Mouse (Mus musculus): ENCODE results near the gene Limk2. TPM values are rescaled to one million over a fixed set of nuclear protein-coding genes. Genes with fewer than 3 reads are reported as not detected.
A peak's percentile ranks its signal among the peaks of the same experiment; 100 is the strongest.

Gene Limk2
- total RNA-seq, 2 experiments from 2014 or later = 10.4 to 12.1 TPM

DNA sequence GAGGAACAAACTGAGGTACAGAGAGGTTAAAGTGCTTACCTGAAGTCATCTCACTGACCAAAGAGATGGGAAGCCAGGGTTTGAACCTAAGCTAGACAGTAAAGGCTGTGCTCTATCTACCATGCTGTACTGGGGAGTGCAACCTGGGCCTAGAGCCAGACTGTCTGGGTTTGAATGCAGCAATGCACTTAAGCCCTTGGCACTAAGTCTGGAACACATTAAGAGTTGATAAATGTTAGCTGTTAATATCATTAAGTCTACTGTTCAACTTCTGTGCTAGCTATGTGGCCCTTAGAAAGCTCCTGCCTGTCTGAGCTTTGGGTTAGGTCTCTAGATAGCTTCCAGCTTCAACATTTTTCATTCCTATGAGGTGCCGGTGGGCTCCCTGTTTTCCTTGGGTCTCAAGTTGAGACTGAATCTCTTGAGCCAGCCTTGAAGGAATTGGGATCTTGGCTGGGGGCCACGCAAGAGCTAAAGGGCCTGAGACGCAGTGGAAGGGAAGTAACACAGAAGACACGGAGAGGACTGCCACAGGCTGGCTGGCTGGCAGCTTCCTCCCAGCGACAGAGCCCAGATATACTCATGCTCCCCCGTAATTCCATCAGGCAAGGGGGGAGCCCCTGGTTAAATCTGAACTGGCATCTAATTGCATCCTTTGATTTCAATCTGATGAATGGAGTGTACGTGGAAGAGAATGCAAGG, 35.2 kb downstream of the Limk2 start:
- no peak for DNase-seq (ENCODE audit: low spot score)

DNA sequence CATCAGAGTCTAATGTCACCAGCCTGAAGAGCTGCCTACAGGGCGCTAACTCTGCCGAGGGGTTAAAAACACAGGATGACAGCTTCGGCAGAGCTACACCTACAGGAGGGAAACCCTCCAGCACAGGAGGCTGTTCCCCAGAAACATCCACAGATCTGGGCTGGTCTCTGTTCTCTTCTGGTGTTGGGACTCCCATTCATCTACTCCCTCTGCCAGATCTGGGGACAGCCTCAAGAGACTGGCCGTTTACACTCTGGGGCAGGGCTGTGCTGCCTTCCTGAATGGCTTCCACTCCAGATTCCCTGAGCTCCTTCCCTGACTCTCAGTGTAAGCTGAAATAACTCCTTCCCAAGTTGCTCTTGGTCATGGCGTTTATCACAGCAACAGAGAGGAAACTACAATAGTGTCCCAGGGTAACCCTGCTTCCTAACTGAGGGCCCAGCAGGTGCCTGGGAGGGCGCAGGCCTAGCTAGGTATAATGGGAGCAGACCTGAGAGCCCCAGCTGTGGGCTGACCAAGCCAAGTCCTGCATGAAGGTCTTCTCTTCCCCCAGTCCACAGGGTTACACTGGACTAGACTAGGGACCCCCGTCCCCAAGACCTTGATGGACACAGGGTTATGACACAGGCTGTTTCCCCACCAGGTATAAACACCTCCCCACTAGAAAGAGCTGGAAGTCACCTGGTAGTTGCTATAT, 37.2 kb downstream of the Limk2 start:
- no peak for DNase-seq (ENCODE audit: low spot score)

DNA sequence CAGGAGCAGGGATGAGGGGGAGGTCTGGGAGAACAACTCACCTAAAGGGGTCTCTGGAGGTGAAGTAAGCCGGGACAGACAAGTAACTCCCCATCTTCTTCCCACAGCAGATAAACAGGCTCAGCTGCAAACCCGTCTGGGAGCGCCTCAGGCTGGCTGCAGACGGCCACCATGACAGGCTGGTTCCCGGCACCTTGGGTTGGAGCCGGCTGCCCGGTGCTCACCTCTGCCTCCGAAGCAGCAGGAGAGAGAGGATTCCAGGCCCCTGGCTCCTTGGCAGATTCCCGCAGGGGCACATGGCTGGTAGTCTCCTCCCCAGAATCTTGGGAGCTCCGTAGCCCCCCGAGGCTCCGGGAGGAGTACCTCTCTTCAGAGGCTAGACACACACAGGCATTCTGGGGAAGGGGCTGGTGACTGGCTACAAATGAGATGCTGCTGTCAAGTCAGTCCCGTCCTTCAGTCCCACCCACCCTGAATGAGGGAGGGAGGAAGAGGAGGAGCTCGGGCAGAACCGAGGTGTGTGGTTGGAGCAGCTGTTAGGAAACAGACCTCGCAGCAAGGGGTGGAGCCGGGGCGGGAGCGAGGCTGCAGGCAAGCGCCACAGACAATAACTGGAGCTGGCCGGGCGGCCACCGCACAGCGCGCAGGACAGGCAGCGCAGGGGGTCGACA, 37.9 kb downstream of the Limk2 start:
- peak; percentile 78 for DNase-seq (ENCODE audit: low spot score)

DNA sequence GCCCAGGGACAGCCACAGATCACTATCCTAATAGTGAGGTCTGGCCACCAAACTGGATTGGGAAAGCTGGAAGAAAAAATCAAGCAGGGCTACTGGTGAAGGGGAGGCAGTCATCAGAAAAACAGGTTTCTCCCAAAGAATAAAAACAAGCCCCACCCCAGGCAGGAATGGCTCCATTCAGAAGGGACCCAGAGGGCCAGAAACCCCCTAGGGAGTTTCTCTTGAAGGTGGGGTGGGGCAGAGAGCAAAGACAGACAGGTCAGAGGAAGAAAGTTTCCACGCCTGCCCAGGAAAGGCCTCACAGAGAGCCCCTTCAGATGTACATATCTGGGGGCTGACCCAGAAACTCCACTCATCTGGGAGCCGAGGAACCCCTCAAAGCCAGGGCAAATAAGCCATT, 38.8 kb downstream of the Limk2 start:
- DNase-seq (ENCODE audit: low spot score) = no peak

DNA sequence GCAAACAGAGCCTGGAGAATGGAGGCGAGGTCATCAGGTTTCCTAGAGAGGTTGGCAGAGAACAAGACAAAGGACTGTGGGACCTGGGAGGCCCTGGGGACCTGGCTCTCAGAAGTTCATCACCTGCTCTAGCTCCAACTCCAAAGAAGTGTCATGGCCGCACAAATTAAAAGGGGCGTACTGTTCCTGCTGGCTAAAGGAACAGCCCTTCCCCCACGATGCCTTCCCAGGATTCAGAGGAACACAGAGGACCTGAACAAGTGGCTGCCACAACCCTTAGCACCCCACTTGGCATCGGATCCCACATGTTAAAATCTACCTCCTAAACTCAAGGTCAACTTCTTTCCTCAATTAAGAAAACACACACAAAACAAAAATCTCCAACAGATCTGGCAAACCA, 39.5 kb downstream of the Limk2 start:
- no peak for DNase-seq (ENCODE audit: low spot score)

DNA sequence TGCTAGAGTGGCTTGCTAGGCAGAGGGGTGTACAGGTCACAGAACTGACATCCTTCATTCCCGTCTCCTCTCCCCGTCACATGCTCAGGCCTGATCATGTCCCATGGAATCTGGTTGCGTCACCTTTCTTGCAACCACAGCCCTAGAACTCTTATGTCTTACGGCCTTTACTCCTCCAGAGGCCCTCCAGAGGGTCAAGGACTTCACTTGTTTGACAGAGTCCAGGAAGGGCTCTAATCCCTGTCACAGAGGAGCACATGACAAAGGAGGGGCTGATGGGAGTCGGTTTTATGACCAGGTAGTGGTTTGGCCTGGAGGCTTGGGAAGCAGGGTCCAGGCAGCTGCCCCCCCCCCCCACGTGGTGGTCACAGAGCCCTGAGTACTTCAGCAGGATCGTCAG, 40.0 kb downstream of the Limk2 start:
- DNase-seq (ENCODE audit: low spot score) = no peak

DNA sequence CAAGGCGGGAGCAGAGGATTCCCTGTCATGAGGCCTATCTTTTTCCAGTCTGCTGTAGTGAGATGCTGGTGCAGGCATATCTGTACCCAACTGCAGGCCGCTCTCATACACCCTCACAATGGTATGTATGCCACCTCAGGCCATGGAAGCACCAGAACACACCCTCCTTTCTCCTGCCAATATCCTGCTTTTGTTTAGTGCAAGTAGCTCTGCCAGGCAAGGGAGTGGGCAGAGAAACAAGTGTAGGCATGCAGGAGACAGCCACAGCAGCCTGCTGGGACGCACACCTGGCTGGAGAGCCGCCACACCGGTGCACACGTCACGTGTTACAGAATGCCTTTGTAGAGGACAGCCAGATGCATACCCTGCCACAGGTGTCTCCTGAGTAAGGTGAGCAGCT, 42.6 kb downstream of the Limk2 start:
- no peak for DNase-seq (ENCODE audit: low spot score)

DNA sequence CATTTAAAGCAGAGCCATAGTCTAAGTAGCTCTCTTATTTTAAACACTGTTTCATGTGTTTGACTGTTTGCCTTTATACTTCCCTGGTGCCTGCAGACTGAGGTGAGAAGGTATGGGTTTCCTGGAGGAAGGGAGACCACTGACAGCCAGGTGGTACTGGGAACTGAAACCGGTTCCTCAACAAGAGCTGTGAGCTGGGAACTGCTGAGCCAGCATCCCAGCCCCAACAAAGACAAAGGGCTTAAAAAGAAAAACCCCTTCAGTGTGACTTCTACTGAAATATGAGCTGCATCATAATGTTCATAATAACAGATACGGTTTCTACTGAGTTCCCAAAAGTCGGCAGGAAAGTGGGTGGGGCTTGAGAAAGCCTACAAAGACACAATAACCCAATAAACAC, 46.1 kb downstream of the Limk2 start:
- no peak for DNase-seq (ENCODE audit: low spot score)

DNA sequence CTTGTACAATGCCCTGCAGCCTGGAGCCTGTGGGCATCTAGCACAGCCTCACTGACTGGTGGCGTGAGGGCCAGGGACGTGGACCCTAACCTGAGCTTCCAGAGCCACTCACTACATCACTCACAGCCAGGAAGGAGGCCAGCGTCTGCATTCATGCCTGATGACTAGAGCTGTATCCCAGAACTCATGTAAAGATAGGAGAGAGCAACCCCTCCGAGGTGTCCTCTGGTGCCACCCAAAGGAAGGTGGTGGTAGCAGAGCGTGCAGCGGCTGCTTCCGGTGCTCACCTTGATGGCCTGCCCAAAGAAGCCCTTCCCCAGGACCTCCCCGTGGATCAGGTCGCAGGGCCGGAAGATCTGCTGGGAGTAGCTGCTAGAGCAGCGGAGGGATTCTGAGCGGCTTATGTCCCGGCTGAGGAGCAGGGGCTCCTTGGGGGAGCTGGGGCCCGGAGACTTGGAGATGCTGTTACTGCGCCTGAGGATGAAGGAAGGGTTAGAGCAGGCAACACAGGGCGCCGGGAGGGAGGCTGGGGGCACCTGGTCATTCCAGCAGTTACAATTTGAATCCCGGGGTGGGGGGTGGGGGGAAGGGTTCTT, 55.9 kb downstream of the Limk2 start:
- DNase-seq (ENCODE audit: low spot score) = no peak

DNA sequence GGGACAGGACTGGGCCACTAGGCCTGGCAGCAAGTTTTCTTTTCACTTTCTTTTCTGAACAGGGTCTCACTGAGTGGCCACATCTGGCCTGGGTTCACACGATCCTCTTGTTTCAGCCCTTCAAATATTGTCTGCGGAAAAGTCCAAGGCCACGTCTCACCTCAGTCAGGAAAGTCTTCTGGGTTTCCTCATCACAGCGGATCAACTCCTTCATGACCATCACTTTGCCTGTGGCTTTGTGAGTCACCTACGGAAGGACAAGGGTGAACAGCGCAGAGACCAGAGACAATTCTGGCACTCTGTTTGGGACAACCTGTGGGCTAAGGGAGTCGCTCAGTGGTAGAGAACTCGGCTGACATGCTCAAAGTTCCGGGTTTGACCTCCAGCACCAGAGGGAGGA, 56.9 kb downstream of the Limk2 start:
- DNase-seq (ENCODE audit: low spot score) = no peak

DNA sequence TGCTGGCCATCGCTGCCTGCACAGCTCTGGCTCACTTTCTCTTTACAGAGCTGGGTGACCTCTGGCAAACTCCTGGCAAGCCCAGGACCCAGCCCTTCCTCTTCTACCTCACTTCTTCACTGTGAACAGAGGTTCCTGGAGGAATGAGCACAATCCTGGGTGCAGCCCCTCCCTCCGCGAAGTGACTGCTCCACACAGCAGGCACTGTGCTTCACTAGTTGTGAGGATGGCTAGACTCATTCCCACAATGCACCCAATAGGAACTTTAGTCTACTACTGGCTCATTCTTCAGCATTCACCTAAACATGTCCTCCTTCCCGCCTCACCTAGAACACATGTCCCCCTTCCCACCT, 59.7 kb downstream of the Limk2 start:
- no peak for DNase-seq (ENCODE audit: low spot score)

DNA sequence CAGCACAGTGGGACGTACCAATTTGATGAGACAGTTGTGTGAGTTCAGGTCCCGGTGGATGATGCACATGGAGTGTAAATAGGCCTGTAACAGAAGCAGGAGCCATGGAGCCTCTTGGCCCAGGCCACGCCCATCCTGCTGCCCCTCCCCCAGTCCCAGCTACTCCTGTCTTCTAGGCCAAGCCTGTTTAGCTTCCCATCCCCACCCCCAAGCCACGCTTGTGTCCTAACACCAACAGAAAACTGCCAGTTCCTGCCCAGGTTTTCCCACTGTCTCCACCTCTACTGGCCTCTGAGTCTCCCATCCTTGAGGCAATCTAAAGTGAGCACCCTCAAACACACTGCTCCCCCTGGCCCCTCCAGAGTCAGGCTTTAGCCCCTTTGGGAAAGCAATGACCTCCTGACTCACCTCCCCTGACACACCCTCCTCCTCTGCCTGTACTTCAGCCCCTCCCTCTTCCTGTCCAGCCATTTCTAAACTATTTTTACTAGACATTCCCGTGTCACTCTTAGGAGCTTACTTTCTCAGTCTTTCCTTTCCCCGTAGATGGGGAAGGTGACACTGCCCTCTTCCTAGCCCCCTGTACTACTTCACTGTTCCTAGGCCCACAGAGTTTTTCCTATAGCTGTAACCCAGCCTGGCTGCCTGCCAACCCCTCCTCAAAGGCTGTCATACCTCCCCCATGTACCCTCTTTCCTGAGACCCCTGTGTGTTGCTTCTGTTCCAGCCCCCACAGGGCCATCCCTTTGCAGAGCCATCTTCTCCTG, 60.2 kb downstream of the Limk2 start:
- no peak for DNase-seq (ENCODE audit: low spot score)

DNA sequence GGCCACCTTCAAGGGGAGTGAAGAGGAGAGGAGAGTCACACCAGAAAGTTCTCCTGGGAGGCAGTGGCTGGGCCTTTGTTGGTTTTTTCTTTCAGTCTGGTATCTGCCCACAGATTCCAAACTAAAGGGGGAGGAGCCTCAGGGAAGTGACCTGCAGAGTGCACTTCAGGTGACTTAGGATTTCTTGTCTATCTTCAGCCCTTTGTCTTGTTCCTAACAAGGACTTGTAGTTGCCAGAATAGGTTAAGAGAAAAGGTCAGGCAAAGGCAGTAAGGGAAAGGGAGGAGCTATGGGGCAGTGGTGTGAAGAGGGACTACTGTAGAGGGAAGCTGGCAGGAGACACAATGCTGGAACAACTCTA, 61.2 kb downstream of the Limk2 start:
- DNase-seq (ENCODE audit: low spot score) = no peak

DNA sequence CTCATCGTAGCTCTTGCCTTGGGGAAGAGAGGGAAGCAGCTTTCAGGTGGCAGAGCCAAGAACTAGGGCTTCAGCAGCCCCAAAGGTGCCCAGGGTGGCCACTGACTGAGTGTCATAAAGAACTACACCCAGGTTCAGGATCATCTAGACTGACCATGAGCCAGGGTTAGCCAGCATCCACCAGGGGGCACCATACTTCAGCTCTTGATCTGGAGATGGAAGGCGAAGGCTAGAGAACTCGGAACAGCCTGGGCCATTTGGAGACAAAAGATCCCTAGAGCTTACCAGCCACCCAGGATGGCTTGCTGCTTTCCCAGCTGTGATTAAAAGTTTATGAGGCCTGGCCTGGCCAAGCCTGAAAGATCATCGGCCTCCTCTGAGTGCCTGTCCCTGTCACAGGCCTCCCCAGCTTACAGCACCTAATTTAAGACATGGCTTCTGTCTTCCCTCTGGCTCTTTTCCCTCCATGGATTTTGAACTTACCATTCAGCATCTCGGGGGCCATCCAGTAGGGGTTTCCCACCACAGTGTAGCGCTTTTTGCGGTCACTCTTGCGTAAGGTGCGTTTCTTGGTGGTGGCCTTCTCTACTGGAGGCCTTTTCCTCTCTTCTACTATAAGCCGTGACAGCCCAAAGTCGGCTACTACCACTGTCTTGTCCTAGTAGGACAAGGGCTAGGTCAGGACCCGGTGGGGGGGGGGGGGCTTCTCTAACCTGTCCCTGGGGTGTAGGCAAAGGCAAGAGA, 61.7 kb downstream of the Limk2 start:
- peak; percentile 91 for DNase-seq (ENCODE audit: low spot score)

DNA sequence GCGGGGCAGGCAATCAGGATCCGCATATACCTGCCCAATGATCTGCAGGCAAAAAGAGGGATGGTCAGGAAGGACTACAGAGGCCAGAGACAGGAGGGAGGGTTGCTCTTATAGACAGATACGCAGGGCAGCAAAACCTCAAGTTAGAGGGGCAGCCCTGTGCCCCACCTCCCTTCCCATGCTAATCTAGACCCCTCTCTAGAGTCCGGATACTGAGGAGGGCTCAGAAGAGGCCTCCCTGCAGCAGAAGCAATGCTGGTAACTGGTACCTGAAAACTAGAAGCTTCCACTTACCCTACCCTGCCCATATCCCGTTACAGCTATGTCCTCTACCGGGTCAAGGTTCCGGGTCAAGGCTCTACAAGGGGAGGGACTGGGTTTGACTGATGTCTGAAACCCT, 62.6 kb downstream of the Limk2 start:
- DNase-seq (ENCODE audit: low spot score) = no peak

DNA sequence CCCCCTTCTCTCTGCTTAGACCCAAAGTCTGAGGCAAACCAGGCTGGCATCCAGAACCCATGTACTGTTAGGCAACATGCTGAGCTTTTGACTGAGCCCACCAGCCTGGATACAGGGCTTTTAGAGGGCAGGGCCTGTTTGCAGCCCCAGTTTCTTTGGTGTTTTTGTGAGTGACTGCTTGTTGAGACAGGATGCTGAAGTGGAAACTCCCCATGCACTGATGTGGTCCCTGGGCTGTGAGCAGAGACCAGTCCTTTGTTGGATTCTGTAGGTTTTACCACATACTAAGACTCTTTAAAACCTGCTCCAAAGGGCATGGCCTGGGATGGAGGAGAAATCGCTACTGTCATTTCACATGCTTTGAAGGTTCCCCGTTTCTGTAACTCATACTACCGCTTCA, 64.1 kb downstream of the Limk2 start:
- DNase-seq (ENCODE audit: low spot score) = no peak

DNA sequence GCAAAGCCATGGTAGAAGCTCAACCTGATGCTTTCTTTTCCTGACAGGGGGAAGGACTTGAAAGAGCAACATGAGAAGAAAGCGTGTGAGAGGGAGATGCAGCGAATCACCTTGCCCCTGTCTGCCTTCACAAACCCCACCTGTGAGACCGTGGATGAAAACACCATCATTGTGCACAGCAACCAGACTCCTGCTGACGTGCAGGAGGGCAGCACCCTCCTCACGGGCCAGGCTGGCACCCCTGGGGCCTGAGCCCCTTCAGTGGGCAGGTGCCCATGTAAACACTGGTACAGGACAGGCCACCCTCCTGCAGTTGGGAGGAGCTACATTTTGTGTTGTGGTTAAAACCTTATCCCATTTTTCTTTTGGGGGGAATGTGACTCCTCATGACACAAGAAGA, 67.5 kb downstream of the Limk2 start:
- no peak for DNase-seq (ENCODE audit: low spot score)

DNA sequence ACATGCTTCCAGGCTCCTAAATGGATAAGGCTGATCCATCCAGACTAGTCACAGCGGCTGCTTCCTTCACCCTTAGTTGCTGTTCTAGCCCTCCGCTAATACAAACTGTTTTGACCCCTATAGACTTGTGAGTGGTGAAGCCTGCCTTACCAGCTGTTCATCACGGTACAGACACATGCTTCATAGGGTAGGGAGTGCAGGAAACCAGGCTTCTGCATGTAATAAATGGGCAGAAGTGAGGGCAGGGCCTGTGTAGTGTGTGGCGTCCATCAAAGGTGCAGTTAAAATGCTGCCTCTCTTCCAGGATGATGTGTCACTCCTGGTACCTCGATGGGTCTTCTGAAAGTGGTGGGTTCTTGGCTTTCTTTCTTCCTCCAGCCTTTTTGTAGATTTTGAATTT, 71.0 kb downstream of the Limk2 start:
- DNase-seq (ENCODE audit: low spot score) = no peak

DNA sequence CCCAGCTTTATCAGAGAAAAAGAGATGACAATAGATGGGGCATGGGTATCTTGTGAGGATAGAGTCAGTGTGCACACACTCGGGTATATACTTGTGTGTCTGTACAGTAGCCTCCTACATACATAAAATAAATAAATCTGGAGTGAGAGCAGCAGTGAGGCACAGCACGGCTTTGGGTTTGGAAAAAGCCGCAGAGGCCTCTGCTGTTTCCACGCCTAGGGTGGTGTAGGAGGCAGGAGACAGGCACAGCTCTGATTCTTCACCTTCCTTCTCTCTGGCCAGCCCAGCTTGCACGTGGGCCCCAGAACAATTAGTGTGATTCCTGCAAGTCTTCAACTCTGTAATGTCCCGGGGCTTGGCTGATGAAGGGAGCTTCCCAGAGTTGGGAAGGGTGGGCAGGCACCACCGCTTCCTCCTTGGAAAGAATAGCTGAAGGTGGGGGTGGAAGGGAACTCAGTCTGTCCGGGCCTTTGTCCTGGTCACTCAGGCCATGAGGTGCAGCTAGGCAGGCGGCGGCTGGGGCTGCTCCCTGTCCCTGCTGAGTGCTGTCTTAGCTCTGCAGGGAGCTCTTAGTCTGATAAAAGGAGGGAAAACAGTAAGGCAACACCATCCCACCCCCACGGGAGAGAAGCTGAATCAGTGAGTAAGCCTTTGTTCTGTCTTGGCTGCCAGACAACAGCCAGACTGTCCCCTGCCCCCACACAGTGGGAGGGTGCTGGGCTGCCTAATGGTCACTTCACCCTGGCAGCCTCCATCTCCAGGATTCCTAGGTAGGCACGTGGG, 71.6 kb downstream of the Limk2 start:
- DNase-seq (ENCODE audit: low spot score) = no peak

DNA sequence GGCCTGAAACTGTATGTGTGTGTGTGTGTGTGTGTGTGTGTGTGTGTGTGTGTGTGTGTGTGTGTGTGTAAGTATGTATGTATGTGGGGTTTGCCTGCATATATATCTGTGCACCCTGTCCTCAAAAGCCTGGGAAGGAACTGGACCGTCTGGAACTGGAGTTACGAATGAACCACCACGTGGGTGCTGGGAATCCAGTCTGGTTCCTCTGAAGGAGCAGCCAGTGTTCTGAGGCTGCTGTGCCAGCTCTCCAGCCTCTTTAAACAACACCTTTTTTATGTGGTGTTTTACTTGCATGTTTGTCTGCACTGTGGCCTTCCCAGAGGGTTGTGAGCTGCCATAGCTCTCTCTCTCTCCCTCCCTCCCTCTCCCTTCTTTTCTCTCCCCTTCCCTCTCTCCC, 72.4 kb downstream of the Limk2 start:
- no peak for DNase-seq (ENCODE audit: low spot score)

Measured in gastrocnemius, adult 18-20 months (tissue).